Mouse (Mus musculus) left cerebral cortex, adult 9 months (tissue): ENCODE measurements around the gene Gm26657.
A peak's percentile ranks its signal among the peaks of the same experiment; 100 is the strongest.

Experiments used
- DNase-seq, 2 experiments: peaks; one replicate each; pipeline ENCODE4 v3.0.0; 2022; ENCODE audit warnings: low spot score in 2 of 2

Gm26657 gene

GRCm38 (mm10) chr4:56740020-56740485 is at the start of gene Gm26657:
Gene Gm26657, plus strand, starts transcription at chr4:56740070.
- DNase-seq = no peak

GRCm38 (mm10) chr4:56696401-56696800 is 43.5 kb upstream of the Gm26657 start:
- no peak for DNase-seq

- no peak for DNase-seq
These were observed 41.2 kb upstream of the Gm26657 start for GRCm38 (mm10) chr4:56698671-56699070.

- DNase-seq = no peak
These were observed 37.6 kb upstream of the Gm26657 start for GRCm38 (mm10) chr4:56702234-56702633.

- peak; percentile 65 to 70 for DNase-seq
These were observed 26.7 kb upstream of the Gm26657 start for GRCm38 (mm10) chr4:56713155-56713554.

- DNase-seq = no peak
These were observed 23.1 kb upstream of the Gm26657 start for GRCm38 (mm10) chr4:56716801-56717200.

GRCm38 (mm10) chr4:56717932-56718331 is 21.9 kb upstream of the Gm26657 start:
- no peak for DNase-seq

GRCm38 (mm10) chr4:56718573-56719442 is 21.1 kb upstream of the Gm26657 start:
- no peak for DNase-seq

GRCm38 (mm10) chr4:56719456-56719855 is 20.4 kb upstream of the Gm26657 start:
- no peak for DNase-seq

- DNase-seq = peak in 1 of 2 experiments; percentile 52
These were observed 19.5 kb upstream of the Gm26657 start for GRCm38 (mm10) chr4:56720403-56720802.

- no peak for DNase-seq
These were observed 18.4 kb upstream of the Gm26657 start for GRCm38 (mm10) chr4:56721469-56721868.

- no peak for DNase-seq
These were observed 17.5 kb upstream of the Gm26657 start for GRCm38 (mm10) chr4:56722346-56722745.

- no peak for DNase-seq
These were observed 16.6 kb upstream of the Gm26657 start for GRCm38 (mm10) chr4:56723237-56723636.

GRCm38 (mm10) chr4:56725839-56726238 is 14.0 kb upstream of the Gm26657 start:
- DNase-seq = no peak

- no peak for DNase-seq
These were observed 741 bp downstream of the Gm26657 start for GRCm38 (mm10) chr4:56740611-56741010.

- DNase-seq = no peak
These were observed 1.2 kb downstream of the Gm26657 start, which contains the start of gene Actl7b for GRCm38 (mm10) chr4:56741041-56741493. Gene Actl7b, minus strand, starts transcription at chr4:56741443.

- no peak for DNase-seq
These were observed 2.8 kb downstream of the Gm26657 start for GRCm38 (mm10) chr4:56742698-56743097.

- no peak for DNase-seq
These were observed 3.7 kb downstream of the Gm26657 start, which contains the start of gene Actl7a for GRCm38 (mm10) chr4:56743363-56744195. Gene Actl7a, plus strand, starts transcription at chr4:56743413.

GRCm38 (mm10) chr4:56746345-56746744 is 6.5 kb downstream of the Gm26657 start:
- no peak for DNase-seq

- DNase-seq = no peak
These were observed 7.6 kb downstream of the Gm26657 start for GRCm38 (mm10) chr4:56747456-56747855.

GRCm38 (mm10) chr4:56756021-56756420 is 16.2 kb downstream of the Gm26657 start:
- no peak for DNase-seq

GRCm38 (mm10) chr4:56756966-56757600 is 17.2 kb downstream of the Gm26657 start:
- DNase-seq = no peak
